Mouse (Mus musculus) frontal cortex, postnatal 10 days (tissue): ENCODE measurements at regions not wholly inside any gene's neighbourhood (a gene's known extent, or its start where the extent isn't known, plus 50 kb on each side); places are given as distances from the start of the nearest gene placed in this dataset.

Experiments used
- DNase-seq, 2 experiments: peaks; one replicate each; pipeline ENCODE4 v3.0.0; 2022; ENCODE audit warnings: low spot score in 2 of 2, mixed read lengths in 1 of 2

DNA sequence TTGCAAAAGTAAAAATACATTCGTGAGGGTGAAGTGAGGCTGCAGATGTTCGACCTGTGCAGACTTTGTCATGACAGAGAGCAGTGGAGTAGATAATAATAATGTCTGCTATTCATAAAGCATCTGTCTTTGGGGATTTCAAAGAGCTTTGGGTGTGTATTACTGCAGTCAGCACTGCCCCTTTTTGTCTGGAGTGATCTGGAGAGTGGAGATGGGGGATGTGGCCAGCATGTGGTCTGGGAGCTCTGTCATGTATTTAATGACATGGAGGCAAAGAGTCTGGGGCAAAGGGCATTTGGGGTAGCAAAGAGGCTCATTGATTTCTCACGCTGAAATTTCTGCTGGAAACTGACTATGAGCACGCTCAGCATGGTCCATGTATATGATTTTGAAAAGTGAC is 510.8 kb upstream of the Pou3f2 start:
- no peak for DNase-seq

DNA sequence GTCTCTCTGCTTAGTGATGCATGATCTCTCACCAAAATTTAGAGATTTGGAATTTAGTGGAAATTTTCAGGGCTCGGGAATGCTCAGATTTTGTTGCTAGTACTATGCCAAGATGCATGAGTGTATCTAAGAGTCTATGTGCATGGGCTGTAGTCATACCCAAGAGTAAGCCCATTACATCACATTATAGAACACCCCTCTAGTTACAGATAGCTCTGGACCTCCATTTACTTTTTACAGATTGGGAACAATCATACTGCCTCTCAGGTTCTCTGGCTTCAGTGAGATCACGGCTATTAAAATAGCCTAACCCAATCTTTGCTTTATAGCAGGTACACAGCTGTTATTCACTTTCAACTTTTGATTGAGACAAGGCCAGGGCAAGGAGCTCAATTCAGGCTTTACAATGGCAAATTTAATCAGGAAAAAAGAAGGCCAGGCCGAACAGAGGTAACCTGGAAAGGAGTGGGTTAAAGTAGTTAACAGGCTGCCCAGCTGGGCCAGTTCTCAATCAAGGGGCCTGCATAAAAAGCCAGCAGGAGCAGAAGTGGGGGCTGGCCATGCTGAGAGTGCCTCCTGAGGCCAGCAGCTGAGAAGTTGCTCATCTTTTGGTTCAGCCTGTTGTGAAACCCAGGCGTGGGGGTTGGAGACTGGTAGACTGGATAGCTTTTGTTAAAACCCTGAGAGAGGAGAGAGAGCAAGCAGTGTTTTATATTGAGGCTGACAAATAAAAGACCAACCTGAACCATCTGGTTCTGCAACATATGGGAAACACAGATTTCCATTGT is 509.2 kb upstream of the Pou3f2 start:
- DNase-seq = no peak

DNA sequence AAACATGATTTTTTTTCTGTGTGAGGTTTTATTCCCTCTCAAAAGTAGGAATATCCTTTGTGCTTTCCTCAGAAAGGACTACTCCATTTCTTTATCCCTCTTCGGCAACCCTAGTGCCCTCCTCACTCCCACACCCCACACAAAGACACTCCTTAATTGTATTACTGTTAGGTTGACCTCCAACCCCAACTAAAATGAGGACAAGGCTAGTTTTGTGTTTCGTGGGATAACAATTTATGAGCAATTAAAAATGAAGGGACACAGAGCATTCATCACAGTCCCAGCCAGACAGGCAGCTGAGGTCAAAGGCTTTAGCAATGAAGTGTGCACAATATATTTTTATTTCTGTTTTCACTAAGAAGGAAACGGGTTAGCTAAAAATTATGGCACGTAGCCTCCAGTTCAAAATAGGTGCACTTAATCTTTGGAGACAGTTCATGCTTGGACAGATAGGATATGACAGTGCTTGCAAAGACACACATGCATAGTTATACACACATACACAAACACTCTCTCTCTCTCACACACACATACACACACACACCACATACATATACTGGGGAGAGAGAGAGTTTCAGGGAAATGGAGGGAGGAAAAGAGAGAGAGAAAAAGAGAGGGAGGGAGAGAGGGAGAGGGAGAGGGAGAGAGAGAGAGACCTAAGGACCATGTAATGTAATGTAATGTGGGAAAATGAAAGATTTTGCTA is 498.8 kb upstream of the Pou3f2 start:
- no peak for DNase-seq

DNA sequence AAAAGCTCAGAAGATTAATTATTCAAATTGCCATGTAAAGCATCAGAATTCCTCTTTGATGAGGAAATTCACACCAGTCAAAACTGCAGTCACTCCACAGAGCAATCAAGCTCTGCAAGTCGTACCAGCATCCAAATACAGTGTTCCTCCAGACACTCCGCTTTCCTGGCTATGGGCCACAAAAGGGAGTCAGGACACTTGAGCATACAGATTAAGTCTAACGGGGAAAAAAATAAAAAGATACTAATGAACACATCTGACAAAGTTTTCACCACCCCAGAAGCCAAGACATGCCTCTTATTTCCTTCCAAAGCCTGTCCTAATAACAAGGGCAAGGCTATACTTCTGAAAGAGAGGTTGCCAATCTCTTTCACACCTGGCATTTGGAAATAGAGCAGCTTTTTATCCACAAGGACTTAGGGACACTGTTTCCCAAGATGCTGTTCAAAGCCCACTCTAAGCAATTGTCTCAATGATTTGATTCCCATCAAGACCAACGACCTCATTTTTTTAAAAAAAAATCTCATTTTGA is 485.5 kb upstream of the Pou3f2 start:
- DNase-seq = no peak

DNA sequence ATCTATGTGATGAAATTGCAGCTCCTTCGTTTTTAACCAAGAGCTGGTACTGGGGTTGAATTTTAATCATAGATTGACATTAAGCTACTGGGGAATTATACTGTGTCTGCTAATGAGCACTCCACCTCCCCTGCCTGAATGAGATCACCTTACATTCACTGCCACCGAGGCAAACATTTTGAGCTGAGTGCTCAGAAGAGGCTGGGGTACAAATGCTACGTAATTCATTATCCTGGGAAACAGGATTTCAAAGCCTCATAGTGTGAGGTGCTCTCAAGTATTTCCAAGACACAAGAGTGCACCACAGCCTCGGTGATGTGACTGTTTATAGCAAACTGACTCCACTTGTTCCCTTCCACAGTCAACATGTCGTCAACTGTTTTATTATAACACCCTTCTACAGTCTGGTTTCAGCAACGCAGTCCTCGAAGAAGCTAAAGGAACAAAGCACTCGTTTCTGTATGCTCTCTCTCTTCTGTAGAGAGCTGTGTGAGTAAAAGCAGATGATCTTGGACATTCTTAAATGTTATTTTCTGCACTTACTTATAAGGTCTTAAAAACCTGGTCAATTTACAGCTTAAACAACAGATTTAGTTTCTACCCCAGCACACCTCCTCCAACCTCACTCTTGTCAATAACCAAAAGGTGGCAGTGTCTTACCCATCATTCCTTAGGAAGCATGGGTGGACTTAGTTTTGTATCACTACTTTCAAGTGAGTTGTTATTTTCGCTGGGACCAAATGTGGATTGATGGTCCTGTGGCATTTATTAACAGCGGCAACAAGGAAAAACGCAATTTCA is 484.8 kb upstream of the Pou3f2 start:
- DNase-seq = no peak

DNA sequence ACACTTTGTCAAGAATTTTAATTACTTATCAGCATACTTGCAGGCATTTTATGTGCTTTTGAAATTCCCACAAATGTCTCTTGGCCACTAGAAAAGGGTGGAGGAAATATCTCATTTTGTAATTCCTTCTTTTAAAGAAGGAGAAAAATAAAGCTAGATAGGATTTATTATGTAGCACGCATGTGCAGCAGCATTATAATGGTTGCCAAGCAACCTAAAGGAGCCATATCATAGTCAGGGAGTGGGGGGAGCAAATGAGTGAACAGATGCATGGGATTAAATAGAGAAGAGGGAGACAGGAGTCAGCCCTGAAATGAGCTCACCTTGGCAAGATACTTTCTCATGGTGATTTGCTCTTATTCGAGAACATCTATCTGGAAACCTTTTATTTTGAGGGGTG is 483.0 kb upstream of the Pou3f2 start:
- no peak for DNase-seq

DNA sequence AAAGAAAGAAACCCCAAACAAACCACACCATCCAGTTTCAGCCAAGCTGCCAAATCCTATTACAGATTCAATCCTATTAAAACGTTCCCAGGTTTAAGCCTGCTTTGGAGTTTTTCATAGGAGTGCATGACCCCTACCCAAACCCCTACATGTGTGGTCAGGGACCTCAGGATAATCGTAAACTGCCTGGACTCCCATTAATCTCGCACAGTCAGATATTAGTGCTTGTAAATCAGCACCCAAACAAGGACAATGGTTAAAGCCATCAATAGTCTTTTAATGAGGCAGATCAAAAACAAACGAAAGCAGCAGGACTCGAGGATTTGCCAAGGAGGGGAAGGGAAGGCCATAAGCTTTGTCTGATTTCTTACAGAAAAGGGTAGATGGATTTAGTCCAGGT is 482.3 kb upstream of the Pou3f2 start:
- no peak for DNase-seq

DNA sequence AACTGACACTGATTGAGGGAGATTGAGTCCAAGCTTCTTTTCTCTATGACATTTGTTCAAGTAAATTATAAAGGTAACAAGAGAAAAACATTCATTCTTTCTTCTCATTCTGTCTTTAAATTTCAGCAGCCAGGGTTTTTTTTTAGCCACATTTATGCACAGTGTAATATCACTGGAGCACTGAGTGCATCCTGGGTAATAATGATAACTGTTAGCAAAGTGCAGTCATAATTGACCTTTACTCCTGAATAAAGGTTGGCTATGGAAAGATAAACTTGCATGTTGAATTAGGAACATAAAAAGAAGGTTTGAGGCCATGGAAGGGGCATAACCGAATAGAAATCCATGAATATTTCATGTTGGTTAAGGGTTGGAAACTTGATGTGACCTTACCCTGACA is 461.3 kb upstream of the Pou3f2 start:
- DNase-seq = no peak

DNA sequence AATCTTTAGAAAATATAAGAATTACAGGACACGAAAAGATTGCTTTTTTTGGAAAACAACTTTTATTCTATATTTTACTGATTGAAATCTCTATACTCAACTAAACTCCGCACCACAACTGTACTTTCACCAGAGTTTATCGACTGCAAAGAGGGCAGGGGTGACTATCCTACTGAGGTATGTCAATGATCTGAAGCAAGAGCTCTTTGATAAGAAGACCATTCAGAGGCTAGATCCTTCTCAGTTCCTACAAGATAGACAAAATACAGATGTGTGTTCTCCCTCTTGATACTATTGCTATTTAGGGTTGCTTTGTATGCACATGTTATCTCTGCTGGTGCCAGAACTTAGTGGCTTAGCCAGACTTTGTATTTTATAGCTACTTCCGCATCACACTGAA is 460.7 kb upstream of the Pou3f2 start:
- DNase-seq = no peak

DNA sequence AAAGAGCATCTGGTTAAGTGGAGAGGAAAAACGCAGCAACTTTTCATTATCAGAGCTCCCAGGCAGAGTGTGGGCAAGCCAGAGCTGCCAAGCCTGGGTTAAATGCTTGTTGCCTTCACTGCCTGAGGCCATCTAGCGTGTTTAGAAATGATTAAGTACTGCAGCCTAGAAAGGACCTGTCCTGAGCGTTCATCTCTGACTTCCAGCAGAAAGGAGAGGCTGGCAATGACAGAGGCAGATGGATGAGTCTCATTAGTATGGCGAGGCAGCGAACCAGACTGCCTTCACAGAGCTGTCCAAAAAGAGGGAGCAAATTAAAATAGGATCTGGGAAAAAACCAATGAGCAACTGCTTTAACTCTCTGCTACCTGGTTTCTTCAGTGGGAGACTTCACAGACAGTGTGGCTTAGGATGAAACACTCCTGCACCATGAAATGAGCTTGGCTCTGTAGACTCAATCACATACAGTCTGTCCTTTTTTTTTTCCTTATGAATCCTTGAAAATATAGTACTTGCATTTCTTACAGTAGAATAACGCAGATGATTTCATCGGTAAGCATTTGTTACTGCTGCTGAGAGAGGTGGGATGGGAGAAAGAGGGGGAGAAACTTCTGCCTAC is 458.7 kb upstream of the Pou3f2 start:
- DNase-seq = no peak

DNA sequence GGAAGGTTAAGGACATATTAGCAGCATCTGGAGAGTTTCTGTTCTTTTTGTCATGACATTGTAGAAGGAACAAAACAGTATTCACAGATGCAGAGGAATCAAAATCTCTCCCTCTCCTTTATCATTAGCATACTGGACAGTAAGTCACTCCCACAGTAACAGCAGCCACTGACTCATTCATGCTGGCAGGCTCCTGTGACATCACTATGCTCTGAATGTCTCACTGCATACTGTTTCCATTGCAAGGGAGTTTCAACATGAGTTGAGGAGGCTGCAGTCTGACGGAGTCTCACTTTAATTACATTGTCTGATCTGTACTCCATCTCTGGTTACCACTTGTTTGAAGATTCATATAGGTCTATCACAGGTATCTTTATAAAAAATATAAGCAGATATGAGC is 450.1 kb upstream of the Pou3f2 start:
- DNase-seq = no peak

DNA sequence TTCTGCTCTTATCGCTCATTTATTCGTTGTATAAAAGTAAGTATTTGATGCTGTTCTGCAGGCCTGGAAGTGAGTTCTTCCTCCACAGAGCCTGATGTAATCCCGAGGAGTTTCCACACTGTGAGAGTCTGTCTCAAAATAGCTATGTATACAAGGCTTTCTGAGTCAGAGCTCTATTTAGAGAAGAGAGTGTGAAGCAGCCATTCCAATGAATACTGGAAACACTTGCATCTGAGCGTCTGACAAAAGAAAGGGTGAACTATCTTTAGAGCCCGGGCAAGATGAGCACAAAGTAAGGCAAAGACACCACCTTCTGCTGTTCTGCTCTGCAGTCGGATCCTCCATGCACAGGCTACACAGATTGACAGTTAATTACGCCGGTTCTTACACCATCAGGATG is 436.0 kb upstream of the Pou3f2 start:
- DNase-seq = peak in 1 of 2 experiments; percentile 9

DNA sequence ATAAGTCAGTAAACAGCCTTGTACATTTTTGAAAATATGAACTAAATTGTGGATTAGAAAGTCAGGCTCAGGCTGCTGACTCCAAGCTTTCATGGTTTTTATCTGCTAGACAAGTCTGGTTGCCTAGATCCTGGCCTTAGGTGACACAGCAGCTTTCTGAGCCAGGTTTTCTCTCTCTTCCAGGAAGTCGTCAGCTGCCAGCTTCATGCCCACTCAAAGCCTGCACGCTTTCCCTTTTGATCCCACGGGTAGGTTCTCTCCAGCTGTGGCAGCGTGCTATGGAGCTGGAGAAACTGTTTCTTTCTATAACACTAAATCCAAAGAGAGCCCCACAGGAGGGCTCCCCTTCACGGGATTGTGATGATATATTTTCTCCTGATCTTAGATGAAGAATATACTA is 426.7 kb upstream of the Pou3f2 start:
- DNase-seq = peak in 1 of 2 experiments; percentile 12

DNA sequence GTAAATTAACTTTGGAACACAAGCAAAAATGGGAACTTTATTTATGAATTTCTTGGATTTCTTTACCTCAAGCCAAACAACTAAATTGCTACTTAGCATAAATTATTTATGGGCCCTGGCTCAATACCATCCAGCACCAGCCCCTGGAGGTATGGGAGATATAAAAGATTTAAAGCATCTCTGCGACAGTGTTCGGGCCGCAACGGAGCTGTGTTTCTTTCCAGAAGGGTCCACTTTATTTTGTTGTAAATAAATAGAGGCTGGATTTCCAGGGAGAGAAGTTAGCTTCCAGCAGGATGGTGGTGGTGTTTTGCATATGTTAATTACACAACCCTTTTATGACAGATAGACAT is 404.5 kb upstream of the Pou3f2 start:
- DNase-seq = no peak

DNA sequence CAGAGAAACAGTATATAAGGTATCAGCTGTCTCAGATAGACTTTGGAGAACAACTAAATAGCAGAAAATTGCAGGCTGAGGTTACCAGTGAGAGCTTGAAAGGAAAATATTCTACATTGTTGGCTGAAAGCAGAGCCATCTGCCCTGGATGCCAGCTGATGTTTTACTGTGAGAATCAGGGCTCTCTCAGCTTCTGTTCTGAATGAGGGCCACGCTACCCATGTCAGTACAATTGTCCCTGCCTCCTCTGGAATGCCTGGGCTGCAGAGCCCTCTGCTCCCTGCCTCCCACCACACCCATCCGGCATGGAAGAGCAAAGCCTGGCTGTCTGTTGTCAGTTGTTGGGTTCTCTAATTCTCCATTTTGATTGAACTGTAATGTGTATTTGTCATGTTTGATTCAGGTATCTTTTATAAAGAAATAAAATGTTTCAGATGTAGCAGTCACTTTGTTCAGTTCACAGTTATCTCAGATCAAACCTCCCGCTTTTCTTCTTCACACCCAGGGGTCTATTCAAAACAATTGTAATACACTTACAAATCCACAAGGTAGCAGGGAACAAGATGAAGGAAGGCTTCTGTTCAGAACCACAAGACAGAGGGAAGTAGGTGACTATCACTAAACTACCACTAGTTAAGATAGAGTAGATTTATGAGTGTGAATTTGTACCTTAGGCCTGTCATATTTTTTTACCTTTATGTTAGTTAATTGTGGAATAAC is 404.0 kb upstream of the Pou3f2 start:
- DNase-seq = no peak

DNA sequence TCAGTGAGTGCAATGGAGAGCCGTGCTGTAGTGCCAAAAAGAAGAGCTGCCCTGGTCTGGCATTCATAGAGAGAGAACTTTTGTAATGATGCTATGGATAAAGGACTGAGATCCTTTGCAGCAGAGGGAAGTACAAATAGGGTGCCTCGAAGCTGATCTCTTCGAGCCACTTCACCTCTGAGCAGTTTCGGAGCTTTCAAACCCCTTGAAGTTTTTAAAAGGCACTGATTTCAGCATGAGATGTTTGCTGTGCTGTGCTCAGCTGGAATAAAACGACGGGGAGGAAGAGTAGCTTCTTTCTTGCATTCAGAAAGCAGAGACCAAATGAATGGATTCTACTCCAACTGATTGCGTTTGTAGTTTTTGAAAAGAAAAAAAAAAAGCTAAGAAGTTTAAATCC is 392.5 kb upstream of the Pou3f2 start:
- DNase-seq = no peak

DNA sequence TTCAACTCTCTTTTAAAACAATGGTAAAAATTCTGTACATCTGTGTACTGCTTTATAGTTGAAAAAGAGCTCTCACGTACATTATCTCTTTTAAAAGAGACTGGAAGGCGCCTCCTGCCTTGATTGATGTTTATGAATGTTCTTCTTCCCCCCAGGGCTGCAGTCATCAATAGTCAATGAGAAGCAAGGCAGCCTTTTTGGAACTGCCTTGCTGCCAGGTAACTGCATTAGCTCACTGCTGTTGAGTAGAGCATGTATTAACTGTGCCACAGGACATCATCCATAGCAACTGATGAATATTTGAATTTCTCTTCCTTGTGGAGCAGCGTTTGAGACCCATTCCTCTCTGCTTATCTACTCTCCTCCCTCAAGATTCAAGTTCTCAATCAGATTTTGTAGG is 387.2 kb upstream of the Pou3f2 start:
- no peak for DNase-seq

DNA sequence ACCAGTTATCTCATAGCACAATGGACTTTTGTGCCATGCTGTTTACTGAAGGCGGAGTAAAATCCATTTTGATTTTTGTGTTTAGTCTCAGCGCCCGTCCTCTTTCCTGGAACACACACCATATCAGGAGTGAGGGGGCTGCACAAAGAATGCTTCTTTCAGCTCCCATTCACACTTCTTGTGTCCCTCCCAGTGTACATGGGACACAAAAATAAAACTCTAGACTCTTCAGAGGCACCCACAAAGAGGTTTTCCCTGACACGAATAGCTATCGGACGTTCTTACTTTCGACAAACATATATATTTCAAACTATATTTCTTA is 347.9 kb upstream of the Pou3f2 start:
- no peak for DNase-seq

DNA sequence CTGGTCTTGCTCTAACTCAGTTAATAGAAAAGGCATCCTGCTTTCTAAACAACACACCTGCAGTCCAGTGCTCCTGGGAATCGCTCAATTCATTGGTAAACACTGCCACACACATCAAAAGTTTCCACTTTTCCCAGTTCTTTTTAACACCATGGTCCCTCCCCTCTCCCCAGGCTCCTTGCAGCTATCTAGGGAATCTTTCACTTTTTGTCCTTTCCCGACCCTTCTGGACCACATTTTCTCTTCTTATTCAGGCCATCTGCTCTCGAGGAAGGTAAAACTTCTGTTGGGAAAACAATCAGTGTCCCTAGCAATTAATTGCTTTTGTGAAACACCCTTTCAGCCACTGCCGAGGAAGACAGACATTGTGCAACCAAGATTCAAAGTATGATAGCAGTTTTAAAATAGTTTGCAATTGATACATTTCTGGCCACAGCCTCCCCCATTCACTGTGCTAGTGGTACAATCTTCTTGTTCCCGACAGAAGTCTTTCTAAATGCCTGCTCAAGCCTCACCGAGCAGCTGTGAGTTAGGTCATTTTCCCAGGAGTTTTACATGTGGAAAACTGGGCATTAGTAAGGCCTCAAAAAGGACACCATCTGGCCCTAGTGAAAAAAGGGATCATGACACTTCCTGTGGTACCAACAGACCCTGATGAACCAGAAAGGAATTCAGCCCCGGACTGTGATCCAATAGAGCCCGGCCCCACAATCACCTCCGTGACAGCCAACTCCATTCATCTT is 347.4 kb upstream of the Pou3f2 start:
- peak in 1 of 2 experiments; percentile 6 for DNase-seq

DNA sequence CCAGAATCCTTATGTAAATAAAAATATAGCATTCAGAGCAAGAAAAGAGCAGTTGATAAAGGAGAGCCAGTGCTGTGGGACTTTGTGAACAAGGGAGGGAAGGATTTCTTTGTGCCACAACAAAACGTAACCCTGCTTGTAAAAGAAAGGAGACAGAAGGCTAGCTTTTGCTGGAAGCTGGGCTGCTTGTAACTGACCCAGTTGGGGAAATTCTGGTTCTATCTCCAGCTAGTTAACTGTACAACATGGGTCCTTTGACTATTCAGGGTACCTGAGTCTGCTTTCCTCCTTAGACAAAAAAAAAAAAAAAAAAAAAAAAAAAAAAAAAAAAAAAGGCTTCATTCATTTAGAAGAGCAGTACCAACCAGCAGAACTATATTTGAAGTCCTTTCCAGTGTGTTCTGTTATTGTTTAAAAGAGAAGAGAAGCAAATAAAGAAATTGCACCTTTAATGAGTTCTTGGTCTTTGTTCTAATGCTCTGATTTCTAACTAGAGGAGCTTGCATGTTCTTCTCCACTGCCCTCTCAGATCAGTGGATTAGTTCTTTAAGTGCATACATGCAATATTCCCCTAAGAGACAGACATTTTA is 345.8 kb upstream of the Pou3f2 start:
- no peak for DNase-seq
